Mouse (Mus musculus) urinary bladder, postnatal 0 days (tissue): Measurements from ENCODE around the gene Unc80. TPM values are rescaled to one million over a fixed set of nuclear protein-coding genes. Genes with fewer than 3 reads are reported as not detected.

Source experiments
- polyA plus RNA-seq: library from polyadenylated mRNA; unstranded; fragments of >200 nt; fragmentation: Nextera tagmentation; extraction: Ambion mirVana; gene quantifications from 2 replicates; pipeline ENCODE4 v1.2.1, GENCODE M21; 2015

The Unc80 gene
- 0.01 and 0.06 TPM in 2 replicates for polyA plus RNA-seq

GRCm38 (mm10) chr1:66467821-66468703 lies at the start of gene Unc80:
Unc80 (plus strand) TSS chr1:66468367.

DNA sequence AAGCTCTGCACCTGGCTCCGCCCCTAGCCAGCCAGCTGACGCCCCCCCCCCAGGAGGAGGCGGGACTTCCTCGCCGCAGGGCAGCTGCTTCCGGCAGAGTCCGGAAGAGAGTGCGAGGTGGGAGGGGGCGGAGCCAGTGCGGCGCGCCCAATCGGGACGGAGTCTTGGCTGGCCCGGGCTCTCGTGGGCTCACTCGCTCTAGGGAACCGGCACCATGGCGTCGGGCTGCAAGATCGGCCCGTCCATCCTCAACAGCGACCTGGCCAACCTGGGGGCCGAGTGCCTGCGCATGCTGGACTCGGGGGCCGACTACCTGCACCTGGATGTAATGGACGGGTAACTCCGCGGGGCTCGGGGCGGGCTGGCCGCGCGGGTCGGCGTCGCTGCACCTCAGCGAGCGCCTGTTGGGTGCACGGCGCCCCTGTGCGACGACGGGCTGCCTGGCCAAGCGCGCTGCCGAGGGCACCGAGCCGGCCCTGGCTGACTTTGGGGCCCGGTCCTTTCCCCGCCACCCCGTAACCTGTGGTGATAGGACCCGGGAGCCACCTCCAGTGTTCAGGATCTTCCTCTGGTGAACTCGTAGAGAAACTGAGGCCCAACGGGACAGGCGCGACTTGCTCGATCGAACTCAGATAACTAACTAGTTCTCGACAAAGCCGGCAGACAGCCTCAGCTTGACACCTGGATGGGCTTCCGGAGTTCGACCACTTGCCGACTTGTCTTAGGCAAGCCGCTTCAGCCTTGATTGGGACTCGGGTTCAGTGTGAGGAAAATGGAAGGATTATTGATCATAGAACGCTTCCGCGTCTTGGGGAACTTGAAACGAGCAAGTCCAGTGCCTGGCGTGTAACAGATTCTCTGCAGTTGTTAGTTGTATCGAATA lies 232.8 kb downstream of the Unc80 start, which contains the start of gene Rpe:
TSS of gene Rpe (plus strand) at position 139 of the 883 bp plus-strand sequence.

Other genes with a start within 250 kb of the Unc80 start
- gene Rpe, start 232.5 kb downstream of the Unc80 start, polyA plus RNA-seq, result 22.6 and 27.5 TPM in 2 replicates